Mouse (Mus musculus): ENCODE data around the gene Map10. TPM values are rescaled to one million over a fixed set of nuclear protein-coding genes. Genes with fewer than 3 reads are reported as not detected.

Gene Map10
- total RNA-seq, 1 experiment from 2014 or later: 2.5 TPM

DNA sequence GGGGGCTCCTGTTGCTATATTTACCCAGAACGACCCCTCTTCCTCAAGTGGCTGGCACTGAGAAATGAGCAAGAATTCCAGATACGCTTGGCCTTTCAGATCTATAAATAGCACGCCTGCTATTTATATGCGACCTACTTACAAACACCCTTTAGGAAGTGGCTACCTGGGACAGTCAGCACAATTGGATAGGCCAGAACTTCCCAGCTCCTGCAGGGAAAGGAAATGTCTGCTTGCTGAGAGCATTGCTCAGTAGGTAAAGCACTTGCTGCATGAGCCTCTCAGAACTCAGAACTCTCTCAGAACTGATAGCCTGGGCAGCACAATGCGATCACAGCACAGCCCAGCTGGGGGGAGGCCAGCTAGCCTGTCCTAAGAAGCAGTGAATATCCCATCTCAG, 3.4 kb upstream of the Map10 start:
- ATAC-seq (replicated peaks; ENCODE audit: insufficient number of reproducible peaks, low FRiP score, low TSS enrichment, poor library complexity, severe bottlenecking): no peak

DNA sequence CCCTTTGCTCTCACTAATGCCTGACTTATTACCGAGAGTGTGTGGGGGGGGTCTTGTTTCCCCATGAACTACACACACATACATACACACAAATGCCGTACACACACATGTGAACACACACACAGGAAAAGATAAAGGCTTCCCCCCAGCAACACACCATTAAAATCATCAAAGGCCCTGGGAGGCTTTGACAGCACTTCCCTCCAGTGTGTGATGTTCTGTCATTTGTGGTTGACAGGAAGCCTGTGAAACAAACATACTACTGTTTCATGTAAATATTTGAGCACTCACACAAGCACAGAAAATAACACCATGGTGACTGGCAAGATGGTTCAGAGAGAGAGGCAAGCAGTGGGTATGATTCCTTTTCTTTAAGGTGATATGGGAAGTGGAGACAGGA, 2.4 kb upstream of the Map10 start:
- no peak for ATAC-seq (replicated peaks; ENCODE audit: insufficient number of reproducible peaks, low FRiP score, low TSS enrichment, poor library complexity, severe bottlenecking)

DNA sequence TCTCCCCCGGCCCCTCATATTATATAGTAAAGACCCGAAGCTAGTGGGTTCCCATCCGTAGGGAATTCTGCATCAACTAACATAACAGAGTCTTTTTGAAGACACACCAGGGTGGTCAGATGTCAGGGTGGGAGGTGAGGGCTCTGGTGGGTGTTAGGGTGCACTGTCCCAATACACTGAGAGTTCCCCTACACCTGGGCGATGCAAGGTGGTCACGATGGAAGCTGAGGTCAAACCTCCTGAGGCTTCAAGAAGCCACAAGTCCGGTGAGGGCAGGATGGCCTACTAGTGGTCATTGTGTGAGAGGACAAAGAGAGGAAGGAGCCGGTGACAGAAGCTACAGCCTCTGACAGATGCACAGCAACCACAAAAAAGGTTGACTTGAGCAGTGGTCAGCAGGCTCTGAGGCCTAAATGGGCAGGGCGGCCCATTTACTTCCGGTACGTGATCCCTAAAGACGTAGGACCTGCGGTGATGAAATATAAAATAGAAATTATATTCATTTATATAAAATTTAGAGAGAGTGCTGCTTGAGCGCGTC, 389 bp upstream of the Map10 start:
- no peak for ATAC-seq (replicated peaks; ENCODE audit: insufficient number of reproducible peaks, low FRiP score, low TSS enrichment, poor library complexity, severe bottlenecking)

DNA sequence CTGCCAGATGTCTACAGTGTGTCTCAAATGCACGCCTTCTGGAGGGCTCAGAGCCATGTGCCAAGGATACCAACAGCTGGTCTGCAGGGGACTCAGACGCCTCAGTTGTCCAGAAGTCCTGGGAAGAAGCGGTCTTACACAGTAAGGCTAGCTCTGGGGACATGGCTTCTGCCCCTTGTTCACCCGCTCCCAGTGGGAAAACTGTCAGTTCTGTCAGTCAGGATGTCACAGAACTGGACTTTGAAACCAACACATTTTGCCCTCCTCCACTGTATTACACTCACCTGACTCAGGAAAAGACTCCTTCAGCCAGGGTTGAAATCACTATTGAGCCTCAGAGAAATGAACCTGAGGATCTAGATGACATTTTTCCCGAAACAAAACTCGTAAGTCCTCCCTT, 802 bp downstream of the Map10 start:
- ATAC-seq (replicated peaks; ENCODE audit: insufficient number of reproducible peaks, low FRiP score, low TSS enrichment, poor library complexity, severe bottlenecking): no peak

DNA sequence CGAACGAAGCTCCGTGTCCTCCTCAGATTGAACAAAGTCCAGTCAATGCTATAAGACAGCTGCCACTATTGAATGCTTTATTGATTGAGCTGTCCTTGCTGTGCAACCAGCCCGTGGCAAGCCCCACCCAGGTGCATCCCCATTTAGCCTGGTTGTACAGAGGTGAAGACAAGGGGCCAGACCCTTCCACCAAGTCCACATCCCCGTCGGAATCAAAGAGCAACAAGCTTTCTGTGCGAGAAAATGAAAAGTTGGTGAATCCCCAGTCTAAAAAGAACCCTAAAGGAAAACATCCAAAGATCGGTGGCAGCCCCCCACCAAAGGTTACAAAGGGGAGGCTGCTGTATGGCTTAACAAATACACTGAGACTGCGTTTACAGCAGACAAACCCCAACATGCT, 1.3 kb downstream of the Map10 start:
- no peak for ATAC-seq (replicated peaks; ENCODE audit: insufficient number of reproducible peaks, low FRiP score, low TSS enrichment, poor library complexity, severe bottlenecking)

DNA sequence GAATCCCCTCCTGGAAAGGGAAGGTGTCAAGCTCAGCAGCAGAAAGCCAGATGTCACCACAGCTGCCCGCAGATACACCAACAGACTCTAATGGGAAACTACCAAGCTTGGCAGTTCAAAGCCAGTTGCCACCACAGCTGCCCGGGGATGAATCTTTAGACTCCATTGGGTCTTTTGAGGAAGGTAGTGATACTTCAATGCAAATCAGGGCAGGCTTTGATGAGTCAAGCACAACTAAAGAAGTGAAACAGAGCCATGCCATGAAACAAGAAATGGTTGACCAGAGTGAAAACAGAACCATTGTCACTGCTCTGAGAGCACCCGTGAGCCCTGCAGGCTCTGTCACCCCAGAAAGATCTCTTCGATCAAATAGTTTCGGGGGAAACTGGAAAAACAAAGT, 1.8 kb downstream of the Map10 start:
- no peak; the same call in 1 of the 2 replicates for ATAC-seq (replicated peaks; ENCODE audit: insufficient number of reproducible peaks, low FRiP score, low TSS enrichment, poor library complexity, severe bottlenecking)

DNA sequence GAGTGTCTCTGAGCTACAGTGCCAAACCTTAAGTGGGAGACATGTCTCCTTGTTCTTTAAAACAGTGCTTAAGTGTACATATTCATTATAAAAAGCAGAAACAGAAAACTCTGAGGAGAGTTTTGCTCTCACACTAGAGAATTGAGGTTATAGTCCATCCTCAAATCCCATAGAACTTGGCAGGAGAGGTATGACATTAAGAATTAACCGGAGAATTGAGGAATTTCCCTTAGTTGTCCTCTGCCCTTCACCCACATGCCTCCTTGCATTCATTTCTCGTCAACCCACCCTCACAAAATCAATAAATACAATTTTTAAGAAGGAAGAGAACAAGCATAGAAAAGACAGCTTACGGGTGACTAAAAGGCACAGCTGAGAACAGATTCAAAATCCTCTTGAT, 6.2 kb downstream of the Map10 start:
- ATAC-seq (replicated peaks; ENCODE audit: insufficient number of reproducible peaks, low FRiP score, low TSS enrichment, poor library complexity, severe bottlenecking): no peak

DNA sequence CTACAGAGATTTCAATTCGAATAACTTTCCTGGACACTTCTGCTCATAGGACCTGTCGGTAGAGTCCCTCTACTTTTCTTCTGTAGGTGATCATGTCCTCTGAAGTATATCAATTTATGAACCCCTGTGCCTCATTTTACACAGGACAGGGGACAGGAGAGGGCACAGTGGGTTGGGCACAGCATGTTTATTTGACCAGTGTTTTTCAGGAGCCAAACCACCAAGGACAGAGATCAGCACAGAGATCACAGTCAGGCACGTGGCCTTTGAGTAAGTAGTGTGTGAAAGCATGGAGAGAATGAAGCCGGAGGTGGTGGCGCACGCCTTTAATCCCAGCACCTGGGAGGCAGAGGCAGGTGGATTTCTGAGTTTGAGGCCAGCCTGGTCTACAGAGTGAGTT, 7.9 kb downstream of the Map10 start:
- ATAC-seq (replicated peaks; ENCODE audit: insufficient number of reproducible peaks, low FRiP score, low TSS enrichment, poor library complexity, severe bottlenecking): no peak

DNA sequence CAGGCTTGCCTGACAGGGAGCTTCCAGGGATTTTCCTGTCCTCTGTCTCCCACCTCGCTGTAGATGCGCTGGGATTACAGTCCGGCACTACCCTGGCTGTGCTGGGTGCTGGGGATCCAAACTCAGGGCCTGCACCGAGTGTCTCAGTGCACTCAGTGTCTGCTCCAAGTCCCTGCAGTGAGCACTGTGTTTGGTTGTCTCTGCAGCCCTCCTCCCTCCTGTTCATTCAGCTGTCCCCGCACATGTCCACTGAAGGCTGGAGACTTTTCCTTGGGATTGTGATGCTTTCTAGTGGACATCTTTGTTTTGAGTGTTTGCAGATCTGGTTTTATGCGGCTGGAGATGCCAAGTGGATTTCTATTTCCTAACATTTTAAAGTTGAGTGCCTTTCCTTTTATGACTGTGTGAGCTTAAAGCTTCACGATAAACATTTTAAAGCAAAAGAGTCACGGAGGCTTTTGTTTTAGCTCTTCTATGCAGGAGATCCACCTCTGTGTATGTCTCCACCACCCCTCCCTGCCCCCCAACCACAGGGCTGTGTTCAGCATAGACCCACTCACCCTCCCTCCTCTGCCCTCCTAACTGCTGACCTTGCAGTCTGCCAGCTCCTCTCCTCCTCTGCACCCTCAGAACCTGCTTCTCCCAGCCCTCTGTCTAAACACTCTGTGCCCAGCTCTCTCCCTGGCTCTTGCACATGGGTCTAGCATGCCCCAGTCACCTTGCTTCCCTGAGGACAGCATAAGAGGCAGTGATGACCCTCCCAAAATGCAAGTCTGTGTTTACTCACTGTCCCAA, 9.4 kb downstream of the Map10 start:
- no peak for ATAC-seq (replicated peaks; ENCODE audit: insufficient number of reproducible peaks, low FRiP score, low TSS enrichment, poor library complexity, severe bottlenecking)

DNA sequence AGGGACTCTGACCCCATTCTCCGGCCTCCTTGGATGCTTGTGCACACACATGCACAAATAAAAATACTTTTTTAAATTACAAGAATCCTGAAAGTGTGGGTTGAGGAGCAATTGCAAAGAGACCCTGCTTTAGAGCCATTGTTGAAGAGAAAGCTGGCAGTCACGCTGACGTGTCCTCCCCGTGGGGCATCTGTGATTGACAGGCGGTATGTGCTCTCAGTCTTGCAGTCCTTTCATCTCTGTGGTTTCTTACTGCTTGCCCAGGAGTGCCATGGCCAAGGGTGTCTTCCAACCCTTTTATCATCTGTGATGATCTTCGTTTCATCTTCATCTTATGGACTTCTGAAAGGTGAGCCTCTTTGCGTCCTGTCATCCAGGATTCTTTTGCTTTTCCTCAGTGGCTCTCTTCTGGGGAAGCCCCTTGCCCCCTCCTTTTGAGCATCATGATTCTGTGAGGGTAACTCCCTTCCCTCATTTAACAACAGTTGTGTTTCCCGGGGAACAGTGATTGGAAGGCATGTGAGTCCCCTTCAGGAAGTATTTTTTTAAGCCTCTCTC, 11.3 kb downstream of the Map10 start:
- ATAC-seq (replicated peaks; ENCODE audit: insufficient number of reproducible peaks, low FRiP score, low TSS enrichment, poor library complexity, severe bottlenecking): no peak

DNA sequence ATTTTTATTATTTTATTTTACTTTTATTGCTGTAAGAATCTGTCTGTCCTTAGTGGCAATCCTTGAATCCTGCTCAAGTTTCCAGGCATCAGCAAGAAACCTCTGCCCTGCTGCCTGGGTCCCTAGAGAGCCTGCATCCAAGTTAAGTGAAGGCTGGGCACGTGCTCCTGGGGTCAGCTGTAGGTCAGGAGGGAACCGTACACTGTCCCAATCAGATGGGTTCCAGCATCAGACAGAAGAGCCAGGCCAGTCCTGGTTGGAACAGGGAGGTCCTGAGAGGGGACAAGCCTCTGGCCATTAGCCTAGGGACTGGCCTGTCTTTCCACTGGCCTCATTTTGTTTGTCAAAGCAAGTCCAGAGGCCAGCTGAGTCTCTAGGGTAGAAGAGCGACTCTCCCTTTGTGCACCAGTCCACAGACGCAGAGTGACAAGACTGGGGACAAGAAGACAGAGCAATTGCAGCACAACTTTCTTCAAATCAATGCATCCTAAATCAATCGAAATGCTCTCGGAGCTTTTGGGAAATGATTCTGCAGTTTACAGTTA, 15.7 kb downstream of the Map10 start:
- ATAC-seq (replicated peaks; ENCODE audit: insufficient number of reproducible peaks, low FRiP score, low TSS enrichment, poor library complexity, severe bottlenecking): no peak

DNA sequence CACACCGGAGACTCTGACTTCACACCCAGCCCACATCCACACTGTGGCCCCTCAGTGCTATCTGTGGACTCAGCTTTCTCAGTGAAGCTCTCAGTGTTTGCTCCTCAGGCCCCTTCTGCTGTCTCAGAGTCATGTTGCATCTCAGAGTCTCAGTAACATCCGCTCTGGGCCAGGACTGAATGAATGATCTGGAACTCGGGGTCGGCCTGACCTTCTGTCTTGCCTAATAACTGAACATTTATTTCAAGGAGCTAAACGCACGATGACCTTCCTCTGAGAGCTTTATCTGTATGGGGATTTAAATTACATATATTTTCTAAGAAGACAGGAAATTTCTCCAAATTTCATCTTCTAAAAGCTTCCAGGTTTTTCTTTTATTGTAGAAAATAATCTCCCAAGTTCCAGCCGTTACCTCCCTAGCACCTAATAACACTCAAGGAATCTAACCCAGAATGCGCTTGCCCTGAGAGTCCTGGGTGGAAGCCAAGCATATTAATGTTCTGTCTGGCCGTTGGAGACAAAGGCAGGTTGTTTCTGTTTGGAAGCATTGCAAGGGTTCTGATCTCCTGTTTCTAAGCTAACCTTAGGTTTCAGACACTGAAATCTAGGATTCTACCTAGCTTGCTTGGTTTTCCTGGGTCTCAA, 16.7 kb downstream of the Map10 start:
- no peak for ATAC-seq (replicated peaks; ENCODE audit: insufficient number of reproducible peaks, low FRiP score, low TSS enrichment, poor library complexity, severe bottlenecking)

DNA sequence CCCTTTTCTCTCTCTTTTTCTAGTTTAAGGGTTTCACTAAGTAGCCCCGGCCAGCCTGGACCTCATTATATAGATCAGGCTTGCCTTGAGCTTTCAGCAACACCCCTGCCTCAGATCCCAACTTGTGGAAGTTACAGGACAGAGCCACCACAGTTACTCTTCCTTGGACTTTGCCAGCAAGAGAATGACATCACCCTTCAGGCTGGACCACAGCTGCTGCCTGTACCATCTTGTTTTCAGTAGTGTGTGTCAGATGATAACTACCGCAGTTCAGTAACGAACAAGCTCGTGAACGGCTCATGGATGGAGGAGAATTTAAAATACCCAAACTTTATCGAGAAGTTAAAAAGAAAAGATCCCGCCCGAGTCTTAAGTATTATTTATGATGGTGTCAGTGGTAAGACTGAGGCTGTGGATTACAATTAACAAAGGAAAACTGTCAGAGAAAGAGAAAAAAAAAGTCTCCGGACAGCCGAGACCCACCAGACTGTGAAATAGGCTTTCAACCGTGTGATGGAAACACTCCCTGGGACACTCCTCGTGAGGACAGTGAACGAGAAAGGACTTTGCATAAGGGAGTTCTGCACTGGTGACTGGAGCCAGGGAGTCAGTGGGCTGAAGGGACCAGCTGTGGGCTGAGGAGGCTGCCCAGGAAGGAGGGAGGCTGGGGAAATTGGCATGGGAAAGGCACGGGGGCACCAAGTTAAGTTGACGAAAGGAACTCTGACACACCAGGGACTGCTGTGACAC, 20.7 kb downstream of the Map10 start:
- ATAC-seq (replicated peaks; ENCODE audit: insufficient number of reproducible peaks, low FRiP score, low TSS enrichment, poor library complexity, severe bottlenecking): no peak

DNA sequence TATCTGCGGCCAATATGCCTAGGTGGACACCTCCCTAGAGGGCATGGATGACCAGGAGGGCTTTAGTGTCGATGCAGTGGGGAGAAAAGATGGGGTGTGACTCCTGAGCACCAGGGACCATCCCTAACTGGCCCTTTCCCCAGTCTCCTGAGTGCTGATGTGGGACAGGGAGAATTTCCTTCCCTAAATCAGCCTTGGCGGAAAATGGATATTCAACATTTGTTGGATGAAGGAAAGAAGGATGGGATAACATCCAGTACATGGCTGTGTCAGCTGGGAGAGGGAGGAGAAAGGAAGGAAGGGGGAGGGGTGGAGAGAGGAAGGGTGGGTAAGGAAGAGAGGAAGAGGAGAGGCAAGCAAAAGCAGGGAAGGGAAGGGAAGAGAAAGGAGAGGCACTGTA, 21.3 kb downstream of the Map10 start:
- ATAC-seq (replicated peaks; ENCODE audit: insufficient number of reproducible peaks, low FRiP score, low TSS enrichment, poor library complexity, severe bottlenecking): no peak

DNA sequence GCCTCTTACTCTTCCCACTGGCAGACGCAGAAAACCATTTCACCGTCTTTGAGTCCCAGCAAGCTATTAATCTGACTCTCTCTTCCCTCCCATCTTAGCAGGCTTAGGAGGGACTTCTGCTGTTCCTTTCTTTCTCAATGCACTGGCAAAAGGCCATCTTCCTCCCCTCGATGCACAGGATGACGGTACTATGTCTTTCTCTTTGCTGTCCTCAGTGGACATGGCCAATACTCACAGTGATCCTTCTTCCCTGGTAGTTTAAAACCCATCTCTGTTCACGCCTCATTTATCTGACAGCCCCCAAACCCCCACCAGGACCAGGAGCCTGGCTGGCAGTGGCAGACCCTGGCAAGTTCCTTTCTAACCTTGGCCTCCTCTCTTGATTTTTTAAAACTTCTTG, 22.8 kb downstream of the Map10 start:
- ATAC-seq (replicated peaks; ENCODE audit: insufficient number of reproducible peaks, low FRiP score, low TSS enrichment, poor library complexity, severe bottlenecking): no peak

DNA sequence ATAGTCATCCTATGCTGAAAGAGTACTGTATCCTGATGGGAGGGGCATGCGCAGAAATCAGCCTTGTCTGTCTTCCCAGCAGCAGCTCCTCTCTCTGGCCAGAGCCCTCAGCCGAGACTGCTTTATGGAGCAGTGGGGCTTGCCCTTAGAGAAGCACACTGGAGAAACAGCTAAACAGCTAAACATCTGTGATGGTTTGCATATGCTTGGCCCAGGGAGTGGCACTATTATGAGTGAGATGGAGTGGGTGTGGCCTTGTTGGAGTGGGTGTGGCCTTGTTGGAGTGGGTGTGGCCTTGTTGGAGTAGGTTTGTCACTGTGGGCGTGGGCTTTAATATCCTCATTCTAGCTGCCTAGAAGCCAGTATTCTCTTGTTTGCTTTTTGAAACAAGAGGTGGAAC, 23.6 kb downstream of the Map10 start:
- ATAC-seq (replicated peaks; ENCODE audit: insufficient number of reproducible peaks, low FRiP score, low TSS enrichment, poor library complexity, severe bottlenecking): no peak

DNA sequence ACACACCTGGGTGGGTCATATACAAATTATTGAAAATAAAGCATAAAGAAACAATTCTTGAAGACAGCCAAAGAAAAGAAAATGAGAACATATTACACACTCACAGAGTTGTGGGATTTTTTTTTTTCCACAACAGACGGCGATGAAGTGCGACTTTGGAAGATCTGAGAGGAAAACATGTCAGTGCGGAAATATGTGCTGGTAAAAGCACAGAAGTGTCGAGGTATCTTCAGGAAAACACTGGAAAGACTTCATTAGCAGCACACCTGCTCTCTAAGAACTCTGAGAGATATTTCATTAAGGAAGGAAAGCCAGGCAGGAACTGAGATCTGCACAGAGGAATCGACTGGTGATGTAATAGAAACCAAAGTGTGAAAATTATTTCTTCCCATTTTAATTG, 26.3 kb downstream of the Map10 start:
- no peak for ATAC-seq (replicated peaks; ENCODE audit: insufficient number of reproducible peaks, low FRiP score, low TSS enrichment, poor library complexity, severe bottlenecking)

DNA sequence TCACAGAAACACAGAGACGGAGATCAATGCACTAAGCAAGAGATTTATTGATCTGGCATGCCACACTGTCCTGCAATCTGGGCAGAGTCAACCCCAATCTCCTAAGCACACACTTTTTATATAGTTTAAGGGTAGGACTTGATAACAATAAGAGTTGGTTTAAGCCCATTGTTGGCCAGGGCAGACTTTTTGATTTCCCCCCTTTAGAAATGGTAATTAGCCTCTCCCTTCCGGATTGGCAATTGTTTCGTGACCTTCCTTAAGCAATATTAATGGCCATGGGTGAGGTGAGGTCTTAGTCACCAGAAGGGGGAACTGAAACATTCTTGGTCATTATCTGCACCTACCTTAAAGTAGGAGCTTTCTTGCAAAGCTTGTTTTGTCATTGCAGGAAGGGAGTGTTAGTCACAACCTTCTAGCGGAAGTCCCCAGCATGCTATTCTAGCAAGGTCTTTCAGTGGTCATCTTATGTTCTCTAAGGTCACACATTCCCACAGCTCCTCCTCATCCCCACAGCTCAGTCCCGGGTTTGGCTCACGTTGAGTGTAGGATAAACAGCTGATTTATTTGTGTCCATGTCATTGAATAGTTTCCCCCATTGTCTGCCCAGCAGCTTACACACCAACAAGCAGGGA, 29.9 kb downstream of the Map10 start:
- ATAC-seq (replicated peaks; ENCODE audit: insufficient number of reproducible peaks, low FRiP score, low TSS enrichment, poor library complexity, severe bottlenecking): peak; percentile 65

DNA sequence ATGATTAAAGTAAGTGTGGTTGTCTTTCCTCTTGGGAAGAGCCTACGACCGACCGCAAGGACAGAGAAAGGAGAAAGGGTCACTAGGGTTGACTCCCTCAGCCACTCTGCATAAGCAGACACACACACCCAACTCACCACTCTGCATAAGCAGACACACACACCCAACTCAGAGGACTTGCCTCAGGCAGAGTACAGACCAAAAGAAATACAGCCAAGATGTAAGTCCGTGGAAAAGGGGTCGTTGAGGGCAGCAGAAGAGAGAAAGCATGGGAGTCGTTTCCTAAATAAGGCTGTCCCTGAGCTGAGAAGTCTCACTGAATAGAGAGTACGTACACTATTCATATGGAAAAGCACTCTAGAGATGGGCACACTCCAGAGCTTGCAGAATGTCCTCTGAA, 30.8 kb downstream of the Map10 start:
- ATAC-seq (replicated peaks; ENCODE audit: insufficient number of reproducible peaks, low FRiP score, low TSS enrichment, poor library complexity, severe bottlenecking): no peak
